Mouse (Mus musculus): Measurements from ENCODE around the gene Prkd2.

The Prkd2 gene

DNA sequence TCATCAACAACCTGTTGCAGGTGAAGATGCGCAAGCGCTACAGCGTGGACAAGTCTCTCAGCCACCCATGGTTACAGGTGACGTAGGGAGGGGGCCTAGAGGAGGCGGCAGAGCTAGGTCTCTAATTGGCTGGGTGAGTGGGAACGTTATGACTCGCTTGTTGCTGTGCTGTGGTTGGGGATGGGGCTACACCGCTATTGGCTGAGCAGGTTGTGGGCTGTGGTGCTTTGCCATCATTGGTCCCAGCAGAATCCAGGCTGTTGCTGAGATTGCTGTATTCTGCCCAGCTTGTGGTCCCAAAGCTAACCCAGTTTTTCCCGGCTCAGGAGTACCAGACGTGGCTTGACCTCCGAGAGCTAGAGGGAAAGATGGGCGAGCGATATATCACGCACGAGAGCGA is 26.8 kb downstream of the Prkd2 start:
- DNase-seq = peak; percentile 88 to 92

DNA sequence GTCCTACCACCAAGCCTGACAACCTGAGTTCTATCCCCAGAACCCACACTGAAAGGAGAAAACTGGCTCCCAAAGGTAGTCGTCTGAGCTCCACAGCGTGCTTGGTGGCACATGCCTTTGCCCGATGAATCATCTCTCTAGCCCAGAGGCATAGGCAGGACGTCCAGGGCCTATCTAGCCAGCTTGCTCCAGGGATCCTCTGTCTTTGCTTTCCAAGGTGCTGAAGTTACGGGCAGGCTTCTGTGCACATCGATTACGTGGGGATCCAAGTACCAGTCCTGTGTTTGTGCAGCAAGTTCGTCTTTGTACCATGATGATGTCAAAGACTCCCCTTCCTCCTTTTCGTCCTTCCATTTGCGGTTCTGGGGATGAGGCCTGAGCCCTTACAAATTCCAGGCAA is 28.9 kb downstream of the Prkd2 start:
- no peak for DNase-seq

DNA sequence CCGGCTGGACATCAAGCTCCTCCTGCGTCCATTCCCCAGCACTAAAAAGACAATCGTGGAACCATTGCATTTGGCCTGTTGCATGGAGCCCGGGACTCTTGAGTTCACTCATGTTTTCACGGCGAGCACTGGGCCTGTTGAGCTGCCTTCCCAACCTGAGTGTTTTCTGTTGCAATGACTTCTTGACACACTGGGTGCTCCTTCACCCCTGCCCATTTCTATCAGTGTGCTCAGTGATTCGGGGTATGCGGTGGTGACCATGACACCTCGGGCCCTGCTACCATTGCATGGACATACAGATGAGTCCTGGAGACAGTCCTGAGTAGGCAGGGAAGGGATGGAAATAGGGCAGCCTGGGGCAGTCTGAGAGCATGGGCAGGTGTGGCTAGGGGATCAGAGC is 29.8 kb downstream of the Prkd2 start:
- no peak for DNase-seq

DNA sequence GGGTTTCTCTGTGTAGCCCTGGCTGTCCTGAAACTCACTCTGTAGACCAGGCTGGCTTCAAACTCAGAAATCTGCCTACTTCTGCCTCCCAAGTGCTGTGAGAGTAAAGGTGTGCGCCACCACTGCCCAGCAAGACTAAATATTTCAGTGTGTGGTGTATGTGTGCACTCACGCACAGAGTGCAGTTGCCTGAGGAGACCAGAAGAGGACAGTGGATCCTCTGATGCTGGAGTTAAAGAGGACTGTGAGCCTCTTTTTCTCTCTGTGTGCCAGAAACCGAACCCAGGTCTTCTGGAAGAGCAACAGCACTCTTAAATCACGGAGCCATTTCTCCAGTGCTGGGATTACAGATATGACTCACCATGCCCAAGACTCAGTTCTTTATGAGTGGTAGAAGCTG is 30.7 kb downstream of the Prkd2 start:
- no peak for DNase-seq

DNA sequence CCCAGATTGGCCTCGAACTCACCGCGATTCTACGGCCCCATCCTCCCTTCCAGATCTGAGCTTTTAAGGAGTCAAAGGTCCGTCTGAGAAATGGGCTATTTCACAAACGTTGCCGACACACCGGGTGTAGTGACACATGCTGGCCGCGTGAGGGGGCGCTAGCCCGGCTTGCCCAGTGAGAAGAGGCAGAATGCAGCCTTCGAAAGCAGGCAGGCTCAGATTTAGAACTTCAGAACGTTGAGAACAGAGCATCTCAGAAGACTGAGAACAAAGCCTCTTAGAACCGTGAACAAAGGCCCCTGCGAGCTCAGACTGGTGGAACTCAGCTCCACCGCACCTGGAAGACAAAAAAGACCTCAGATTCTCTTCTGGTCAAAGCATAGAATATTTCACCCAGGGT is 31.5 kb downstream of the Prkd2 start:
- DNase-seq = peak; percentile 83 to 88

DNA sequence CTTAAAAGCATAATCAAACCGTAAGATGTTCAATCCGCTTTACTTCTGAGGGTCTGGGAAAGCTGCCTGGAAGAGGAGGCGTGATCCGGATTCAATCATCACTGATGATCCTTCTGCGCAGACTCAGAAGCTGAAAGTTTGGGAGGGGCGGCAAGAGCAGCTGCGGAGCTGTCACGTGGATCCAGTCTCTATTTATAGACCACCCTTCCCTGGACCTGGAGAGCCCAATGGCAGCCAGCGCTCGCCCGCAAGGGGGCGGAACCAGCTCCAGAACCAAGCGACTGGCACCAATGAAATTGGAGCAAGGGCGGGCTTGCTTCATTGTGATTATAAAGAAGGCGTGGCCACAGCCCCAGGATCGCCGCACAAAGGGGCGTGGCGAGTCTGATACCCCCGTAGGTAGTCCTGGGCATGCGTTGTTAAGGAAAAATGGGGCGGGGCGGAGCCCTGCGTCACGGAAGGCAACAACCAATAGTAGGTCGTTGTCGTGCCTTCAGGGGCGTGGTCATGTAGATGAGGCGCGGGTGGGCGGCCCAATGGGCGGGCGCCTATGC is 32.1 kb downstream of the Prkd2 start:
- peak; percentile 99 for DNase-seq

DNA sequence AGATGAGACGGTGACA is 32.4 kb downstream of the Prkd2 start, which contains the start of gene Dact3:
Gene Dact3, plus strand, starts transcription at position 8 of the 16 bp plus-strand sequence.
- DNase-seq = no peak

DNA sequence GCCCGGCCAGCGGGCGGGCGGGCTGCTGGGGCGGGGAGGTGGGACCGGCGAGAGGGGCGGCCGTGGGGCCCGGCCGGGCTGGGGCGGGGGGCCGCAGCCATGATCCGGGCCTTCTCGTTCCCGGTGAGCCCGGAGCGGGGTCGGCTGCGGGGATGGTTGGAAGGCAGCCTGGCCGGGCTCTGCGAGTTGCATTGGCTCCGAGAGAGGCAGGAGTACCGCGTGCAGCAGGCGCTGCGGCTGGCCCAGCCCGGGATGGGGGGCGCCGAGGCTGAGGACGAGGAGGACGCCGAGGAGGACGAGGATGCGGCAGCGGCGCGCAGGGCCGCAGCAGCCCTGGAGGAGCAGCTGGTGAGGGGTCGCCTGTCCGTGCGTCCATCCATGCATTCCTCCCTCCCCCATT is 32.6 kb downstream of the Prkd2 start:
- DNase-seq = no peak

DNA sequence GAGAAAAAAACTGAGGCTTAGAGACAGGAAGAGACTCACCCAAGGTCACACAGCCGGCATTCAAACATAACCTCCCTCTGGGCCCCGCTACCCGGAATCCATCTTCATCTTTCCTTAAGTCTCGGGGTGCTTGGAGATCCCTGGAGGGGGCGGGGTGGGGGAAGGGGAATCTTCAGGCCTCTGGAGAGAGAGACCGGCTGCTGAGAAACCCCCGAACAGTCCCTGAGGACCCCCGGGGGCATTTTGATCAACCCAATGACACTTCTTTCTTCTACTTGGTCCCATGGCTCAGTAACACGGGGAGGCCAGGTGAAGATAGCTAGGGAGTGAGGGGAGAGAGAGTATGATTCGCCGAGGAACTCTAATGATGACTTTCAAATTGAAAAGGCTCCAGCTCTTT is 33.3 kb downstream of the Prkd2 start:
- DNase-seq = no peak

DNA sequence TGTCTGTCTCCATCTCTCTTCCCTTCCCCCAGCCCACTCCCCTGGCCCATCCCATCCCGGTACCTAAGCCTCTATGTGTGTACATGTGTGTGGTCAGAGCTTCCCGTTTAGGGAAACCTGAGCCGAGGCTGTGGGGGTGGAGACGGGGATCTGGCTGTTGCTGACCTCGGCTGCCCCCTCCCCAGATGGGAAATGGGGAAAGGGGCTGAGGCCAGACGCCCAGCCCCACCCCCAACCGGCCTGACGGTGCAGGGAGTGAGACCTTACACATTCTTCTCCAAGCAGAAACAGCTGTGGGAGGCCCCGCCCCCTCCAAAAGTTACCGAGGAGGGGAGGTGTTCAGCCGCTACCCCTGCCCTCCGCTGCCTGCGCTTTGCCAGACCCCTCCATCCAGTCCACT is 33.9 kb downstream of the Prkd2 start:
- DNase-seq = peak in 1 of 2 experiments; percentile 53

DNA sequence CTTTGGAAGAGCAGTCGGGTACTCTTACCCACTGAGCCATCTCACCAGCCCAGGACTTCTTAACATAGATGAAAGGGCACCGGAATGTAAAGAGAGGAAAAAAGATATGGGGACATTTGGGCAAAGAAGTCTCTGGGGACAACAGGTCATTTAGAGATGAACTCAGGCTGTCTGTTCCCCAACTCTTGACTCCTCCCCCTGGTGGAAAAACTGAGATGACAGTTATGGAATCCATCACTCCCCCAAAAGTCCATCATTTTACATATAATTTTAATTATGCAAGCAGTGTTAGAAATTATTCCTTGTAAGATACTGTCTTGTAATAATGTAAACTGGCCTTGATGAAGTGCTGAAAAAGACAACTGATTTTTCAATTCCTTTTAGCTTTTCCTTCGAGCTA is 35.0 kb downstream of the Prkd2 start:
- DNase-seq = no peak

DNA sequence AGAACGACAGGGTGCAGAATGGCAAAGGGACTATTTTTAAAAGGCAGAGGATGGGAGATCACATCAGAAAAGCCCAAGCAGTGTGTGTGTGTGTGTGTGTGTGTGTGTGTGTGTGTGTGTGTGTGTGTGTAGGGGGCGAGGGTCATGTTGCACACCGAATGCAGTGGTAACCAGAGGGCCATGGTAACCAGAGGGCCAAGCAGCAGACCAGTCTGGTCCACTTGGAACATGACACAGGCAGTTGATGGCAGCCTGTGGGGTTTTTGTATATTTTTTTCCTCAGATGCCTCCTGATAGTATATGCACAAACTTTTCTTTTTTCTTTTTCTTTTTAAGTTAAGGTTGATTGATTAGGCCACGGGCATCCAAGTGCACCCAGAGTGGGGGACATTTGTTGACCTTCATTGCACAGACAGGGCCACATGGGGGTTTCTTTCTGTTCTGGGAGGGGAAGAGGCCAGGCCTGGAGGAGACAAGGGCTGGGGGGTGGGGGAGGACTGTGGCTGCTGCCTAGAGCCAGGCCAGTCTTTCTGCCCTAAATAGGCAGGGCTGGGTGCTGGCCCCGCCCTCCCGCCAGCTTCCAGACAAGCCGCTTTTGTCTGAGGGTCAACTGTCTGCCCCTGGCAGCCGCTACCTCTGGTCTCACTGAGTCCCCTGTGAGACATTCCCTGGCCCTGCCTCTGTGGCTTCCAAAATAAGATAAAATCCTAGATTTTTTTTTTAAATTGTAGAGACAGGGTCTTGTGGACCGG is 37.3 kb downstream of the Prkd2 start:
- no peak for DNase-seq

DNA sequence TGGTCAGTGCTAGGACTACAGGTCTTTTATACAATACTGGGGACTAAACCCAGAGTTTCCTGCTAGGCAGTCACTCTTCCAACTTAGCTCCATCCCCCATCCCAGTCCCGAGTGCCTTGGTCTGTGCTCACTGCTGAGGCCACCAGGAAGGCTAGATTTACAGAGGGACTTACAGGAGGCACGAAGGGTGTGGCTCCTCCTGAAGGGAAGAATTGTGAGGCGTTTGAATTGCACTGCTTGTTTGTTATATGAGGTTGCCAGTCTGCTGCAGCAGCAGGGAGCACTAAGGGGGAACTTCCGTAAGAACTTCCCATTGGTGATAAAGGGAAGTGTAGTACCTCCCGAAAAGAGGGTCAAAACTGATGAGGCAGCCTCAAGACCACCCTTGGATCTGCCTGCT is 37.9 kb downstream of the Prkd2 start:
- no peak for DNase-seq

DNA sequence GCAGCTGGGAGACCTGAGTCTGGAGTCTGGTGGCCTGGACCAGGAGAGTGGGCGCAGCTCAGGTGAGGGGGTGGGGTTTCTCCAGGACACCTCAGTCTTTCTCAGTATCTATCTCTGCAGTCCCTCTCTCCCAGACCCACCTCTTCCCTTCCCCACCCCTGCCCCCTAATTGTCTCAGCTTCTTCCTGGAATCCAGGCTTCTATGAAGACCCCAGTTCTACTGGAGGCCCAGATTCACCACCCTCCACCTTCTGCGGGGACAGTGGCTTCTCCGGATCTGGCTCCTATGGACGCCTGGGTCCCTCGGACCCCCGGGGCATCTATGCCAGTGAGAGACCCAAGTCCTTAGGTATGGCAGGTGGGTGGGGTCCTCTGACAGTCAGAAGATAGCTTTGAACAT is 40.5 kb downstream of the Prkd2 start:
- no peak for DNase-seq

DNA sequence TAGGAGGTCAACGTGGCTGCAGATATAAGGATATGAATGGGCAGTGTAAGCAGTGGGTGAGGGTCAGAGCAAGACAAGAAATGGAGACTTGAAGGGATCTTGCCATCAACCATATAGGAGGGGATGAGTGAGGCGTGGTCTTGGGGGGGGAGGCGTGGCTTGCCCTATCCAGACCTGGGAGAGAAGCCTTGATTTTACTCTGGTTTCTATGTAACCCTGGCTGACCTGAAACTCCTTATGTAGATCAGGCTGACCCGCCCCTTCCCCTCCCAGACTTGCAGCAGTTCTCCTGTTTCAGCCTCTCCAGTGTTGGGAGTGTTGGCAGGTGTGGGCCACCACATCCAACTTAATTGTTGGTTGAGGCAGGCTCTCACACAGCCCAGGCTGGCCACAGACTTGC is 41.6 kb downstream of the Prkd2 start:
- DNase-seq = no peak

DNA sequence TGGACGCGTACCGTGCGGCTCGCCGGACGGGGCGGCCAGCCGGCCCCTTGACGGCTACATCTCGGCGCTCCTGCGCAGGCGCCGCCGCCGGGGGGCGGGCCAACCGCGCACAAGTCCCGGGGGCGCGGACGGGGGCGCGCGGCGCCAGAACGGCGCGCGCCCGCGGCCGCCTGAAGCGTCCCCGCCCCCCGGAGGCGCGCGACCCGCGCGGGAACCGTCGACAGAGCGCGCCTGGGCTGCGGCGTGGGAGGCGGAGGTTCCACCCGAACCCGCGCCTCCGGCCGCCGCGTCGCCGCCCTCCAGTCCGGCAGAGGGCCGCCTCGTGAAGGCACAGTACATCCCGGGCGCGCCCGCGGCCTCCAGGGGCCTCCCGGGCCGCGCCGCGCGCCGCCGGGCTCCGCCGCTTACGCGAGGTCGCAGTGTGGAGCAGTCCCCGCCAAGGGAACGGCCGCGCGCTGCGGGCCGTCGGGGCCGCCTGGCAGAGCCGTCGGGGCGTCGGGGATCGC is 42.6 kb downstream of the Prkd2 start:
- DNase-seq = no peak

DNA sequence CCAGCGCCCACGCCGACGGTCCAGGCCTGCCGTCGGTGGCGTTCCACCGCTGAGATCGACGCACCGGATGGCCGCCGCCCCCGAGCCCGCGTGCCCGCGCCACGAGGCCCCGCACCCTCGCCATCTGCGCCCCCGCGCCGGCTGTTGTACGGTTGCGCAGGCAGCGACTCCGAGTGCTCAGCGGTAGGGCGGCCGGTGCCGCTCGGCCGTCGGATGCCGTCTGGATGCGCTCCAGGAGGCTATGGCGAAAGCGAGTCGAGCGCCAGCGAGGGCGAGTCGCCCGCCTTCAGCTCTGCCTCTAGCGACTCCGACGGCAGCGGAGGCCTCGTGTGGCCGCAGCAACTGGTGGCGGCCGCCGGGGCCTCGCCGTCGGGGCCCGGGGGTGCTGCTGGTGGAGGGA is 43.2 kb downstream of the Prkd2 start:
- peak in 1 of 2 experiments; percentile 47 for DNase-seq

DNA sequence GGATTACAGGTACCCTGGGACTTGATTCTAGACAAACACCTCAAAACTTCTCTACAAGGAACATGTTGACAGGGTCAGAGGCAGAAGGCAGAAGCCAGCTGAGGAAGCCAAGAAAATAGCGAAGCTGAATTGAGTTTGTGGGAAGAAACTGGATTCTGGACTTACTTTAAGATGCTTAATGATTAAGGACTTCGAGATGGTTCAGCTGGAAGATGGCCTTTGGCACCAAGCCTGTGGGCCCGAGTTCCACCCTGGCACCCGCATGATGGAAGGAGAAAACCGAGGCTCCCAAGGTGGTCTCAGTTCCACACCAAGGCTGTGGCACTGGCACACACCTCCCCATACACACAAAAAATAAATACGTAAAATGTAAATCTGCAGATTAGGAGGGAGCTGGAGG is 47.8 kb downstream of the Prkd2 start:
- no peak for DNase-seq

DNA sequence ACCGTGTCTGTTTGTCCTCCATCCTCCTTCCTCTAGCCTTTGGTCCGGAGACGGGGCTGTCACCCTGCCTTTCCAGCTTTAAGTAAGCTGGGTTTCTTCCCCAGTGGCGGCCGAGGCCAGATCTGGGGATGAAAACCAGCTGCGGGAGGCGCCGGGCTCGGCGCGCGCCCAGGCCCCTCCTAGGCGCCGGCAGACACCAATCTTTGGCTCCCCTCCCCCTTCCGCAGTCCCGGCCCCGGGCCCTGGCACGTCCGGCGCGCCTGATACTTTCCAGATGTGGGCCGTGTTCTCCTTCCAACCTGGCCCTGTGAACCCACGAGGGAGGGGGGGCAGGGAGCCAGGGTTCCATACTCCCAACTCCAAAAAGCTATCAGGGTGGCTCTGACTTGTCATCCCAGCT is 48.2 kb downstream of the Prkd2 start:
- peak in 1 of 2 experiments; percentile 40 for DNase-seq

DNA sequence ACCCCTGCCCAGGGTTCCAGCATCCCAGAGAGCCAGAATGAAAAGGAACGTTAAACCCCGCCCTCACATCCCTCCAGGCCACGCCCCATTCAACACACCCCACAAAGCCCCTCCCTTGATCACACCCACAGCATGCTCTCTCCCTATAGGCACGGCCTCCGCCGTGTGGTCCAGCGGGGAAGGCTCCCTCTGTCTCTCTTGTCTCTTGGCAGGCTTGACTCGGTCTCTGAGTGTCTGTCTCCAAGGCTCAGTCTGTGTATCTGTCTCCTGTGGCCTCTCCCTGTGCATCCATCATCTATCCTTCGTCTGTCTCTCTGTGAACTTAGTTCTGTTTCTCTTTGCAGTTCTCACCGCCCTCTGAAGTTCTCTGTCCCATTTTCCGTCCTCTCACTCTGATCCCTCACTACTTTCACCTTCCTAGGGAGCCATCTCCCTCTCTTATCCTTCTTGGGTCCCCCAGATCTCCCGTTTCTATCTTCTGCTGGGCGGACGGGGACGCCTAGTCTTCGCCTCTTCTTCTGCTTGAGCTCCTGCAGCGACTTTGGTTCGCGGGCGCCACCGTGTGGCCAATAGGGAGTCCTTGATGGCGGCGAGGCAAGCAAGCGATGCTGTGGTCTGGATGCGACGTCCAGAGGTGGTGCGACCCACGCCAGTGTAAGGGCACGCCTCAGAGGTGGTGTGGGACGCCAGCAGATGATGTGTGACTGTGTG is 49.1 kb downstream of the Prkd2 start, which contains the start of gene Gng8:
Gene Gng8, plus strand, starts transcription at position 146 of the 711 bp plus-strand sequence.
- peak; percentile 85 to 92 for DNase-seq

DNA sequence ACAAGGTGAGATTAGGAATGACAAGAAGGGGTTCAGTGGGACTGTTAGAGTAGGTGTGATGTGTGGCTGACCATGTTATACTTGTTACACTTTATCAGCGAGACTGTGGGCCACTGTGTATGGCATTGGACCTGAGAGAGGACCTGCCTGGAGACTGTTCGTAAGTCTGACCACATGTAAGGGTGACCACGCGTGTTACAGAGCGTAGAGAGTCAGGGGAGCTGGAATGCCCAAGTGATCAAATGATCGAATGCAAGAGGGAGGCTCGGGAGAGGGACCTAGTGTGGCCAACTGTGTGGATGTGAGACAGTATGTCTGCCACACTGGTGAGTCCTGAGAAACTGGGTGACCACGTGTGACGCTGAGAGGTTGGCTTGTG is 49.6 kb downstream of the Prkd2 start:
- no peak for DNase-seq

DNA sequence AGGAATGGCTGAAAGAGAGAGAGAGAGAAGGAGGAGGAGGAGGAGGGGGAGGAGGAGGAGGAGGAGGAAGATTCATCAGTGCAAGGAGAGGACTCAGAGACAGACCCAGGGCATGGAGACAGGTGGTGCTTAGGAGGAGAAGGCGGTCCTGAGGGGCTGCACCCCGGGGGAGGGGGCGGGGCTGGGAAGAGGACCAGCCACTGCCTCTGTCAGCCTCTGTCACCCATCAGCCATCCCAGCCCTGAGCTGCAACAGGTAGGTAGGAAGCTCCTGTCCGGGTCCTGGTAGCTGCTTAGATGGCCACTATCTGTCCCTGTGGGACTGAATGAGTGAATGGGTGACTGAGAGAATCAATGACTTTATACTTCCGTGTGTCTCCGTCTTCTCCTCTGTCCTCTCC is 50.9 kb downstream of the Prkd2 start:
- DNase-seq = no peak

DNA sequence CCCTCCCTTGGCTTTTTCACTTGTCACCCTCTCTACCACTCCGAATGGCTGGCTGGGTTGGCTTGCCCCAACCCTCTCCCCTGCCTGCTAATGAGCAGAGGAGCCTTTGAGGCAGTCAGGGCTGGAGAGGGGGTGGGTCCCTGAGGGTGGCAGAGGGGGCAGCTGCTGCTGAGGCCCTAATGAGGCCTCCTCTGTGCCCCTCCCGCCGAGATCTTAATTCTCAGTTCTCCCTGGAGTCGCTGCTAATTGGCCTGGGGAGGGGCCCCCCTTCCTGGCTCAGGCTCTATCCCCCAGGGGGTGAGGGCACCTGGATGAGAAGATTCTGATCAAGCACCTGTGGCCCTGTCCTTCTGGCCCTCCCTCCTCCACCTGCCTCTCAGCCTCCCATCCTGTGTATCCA is 51.6 kb downstream of the Prkd2 start:
- DNase-seq = no peak

DNA sequence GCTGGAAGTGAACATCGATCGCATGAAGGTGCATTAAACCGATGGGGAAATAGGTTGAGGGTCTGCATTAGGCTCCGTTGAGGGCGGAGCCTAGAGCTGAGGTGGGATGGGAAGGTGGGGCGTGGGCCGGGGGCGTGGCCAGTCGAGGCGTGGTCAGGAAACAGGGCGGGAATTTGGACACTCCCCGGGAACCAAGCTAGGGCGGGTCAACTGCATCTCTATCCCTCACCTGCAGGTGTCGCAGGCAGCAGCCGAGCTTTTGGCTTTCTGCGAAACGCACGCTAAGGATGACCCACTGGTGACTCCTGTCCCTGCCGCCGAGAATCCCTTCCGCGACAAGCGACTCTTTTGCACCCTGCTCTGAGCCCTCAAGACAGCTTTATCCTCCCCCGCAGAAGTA is 52.3 kb downstream of the Prkd2 start:
- DNase-seq = peak; percentile 90 to 92

DNA sequence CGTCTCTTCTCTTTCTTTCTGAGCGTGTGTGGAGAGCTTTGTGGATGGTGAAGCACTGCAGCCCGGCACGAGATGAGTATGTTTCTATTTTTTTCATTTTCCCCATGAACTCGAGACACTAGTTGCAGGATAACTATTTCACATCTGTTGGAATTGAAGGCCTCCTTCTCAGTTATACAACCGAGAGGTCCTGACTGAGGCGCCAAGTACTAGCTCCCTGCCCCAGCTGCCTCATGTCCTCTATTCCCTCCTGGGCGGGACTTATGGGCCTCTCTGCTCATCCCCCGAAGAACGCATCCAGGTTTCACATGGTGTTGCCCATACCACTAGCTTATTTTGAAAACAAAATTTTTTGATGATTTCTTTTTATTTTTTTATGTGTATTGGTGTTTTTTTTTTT is 52.8 kb downstream of the Prkd2 start:
- DNase-seq = no peak
